Mouse (Mus musculus) kidney, adult 8-10 months (tissue): ENCODE measurements around the gene Trdn.

Experiments used
- DNase-seq, 2 experiments: peaks; one replicate each; pipeline ENCODE4 v3.0.0; 2022

Gene Trdn

DNA sequence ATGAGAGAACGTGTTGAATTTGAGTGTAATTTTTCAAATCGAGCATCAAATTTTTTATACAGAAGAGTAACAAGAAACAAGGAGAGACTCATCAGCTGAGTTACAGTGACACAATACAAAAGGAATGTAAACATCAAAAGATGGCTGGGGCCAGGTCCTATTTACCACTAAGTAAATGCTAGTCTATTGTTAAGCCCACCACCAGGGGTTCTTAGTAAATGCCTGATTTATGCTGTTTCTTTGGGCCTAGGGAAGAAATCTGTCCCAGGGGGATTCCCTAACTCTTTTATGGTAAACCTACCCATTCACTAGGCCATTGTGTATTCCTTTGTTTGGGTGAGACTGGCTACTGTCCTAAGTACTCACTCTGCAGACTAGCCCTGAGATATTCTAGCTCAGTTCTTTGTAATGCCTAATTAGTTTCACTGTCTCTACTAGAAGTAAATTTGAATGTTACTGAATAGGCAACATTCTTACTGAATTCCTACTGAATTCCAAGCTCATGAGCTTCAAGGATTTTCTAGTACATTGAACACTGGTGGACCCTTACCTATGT is 295.2 kb downstream of the Trdn start:
- no peak for DNase-seq
